Mouse (Mus musculus) embryo, embryonic 11 days (tissue): ENCODE measurements around the gene Ddx25.

Experiments used
- DNase-seq: peaks from one replicate; pipeline ENCODE4 v3.0.0-alpha.2; 2015

Gene Ddx25

GRCm38 (mm10) chr9:35493033-35493732 lies 65.1 kb downstream of the Ddx25 start:
- peak; percentile 59 for DNase-seq

GRCm38 (mm10) chr9:35491109-35491866 lies 67.0 kb downstream of the Ddx25 start:
- DNase-seq, result no peak

DNA sequence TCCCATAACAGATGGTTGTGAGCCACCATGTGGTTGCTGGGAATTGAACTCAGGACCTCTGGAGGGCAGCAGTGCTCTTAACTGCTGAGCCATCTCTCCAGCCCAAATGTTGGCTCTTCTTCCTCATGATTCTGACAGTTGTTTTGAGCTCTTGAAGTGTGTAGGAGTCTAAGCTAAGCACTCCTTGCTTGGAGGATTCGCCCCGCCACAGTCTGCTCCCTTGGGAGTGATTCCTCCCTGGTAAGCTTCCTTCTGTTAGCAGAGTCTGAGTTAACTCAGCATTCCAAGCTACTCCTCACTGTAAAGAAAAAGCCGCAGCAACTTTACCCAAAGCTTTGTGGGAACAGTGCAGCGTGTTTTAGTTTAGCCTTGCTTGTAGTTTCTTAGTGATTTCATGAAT lies 69.8 kb downstream of the Ddx25 start:
- no peak for DNase-seq
